Mouse (Mus musculus): Measurements from ENCODE around the gene C1qtnf1.

DNA sequence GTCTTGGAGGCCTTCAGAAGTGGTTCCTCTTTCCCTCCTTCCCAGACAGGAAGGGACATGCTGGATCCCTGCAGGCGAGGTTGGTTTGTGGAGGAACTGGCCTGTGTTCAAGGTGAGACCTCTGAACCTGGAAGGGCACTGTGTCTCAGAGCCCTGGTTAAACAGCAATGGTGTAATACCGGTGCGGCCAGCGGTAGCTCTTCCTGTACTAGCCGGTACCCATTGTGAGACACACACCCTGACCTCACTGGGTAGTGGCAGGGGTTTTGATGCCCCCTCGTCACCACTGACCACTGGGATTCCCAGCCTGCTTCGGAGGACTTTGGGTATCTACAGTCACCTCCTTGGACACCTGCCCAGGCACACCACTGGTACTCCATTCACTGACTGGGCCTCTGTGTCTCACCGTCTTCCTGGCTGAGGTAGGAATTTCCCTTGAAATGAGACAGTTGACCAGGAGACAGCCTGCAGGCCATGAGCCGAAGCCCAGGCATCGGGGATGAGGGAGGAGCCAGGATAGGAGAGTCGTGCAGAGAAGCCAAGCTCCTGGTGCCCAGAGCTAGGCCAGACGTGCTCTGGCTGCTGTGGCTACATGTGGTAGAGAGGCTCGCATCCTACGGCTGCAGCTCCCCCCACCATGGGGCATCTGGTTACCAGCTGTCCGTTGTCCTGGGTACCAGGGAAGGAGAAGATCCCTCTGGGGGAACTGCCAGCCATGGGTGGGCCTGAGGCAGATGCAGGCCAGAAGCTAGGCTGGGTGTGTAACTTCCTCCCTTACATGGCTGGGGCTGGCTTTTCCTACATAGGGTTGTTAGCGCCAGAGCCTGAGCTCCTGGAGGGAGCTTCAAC, 3.3 kb downstream of the C1qtnf1 start:
- TF ChIP-seq CTCF (IDR thresholded peaks at IDR 0.05; ENCODE audit: insufficient read depth, low read length), result no peak
- no peak for TF ChIP-seq POLR2A (IDR thresholded peaks at IDR 0.05; ENCODE audit: borderline replicate concordance, extremely low read depth, low read depth, low read length)

Data from lung, adult 2 months (tissue).